Mouse (Mus musculus): ENCODE measurements at regions not wholly inside any gene's neighbourhood (a gene's known extent, or its start where the extent isn't known, plus 50 kb on each side); places are given as distances from the start of the nearest gene placed in this dataset.

DNA sequence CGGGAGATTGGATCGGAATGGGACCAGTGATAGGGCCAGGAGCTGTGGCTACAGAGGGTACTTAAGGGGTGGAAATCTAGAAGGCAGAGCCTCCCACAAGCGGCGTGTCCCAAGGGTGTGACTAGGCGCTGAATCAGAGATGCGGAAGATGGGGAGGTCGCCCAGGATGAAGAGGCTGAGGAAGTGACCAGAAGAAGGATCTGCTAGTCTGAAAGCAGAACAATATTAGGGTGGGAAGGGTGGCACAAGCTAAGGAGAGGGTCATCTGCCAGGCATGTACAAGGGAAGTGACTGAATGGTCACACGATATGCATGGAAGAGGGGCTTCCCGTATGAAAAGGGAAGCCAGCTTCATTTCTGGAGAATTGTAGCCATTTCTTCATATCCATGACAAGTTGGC is 99.4 kb upstream of the Rreb1 start:
- TF ChIP-seq CTCF (IDR thresholded peaks at IDR 0.05; ENCODE audit: control insufficient read depth, insufficient read depth, insufficient replicate concordance, low read depth, low read length) (no peak), POLR2A (IDR thresholded peaks at IDR 0.05; ENCODE audit: control insufficient read depth, low read depth, low read length) (no peak)

All from testis, adult 2 months (tissue).